Mouse (Mus musculus) gastrocnemius, postnatal 10 days (tissue): ENCODE measurements around the gene Shroom3. TPM values are rescaled to one million over a fixed set of nuclear protein-coding genes. Genes with fewer than 3 reads are reported as not detected.

Source experiments
- DNase-seq: peaks from one replicate; pipeline ENCODE4 v3.0.0; 2021; ENCODE audit warnings: mixed read lengths
- total RNA-seq, 2 experiments: library from RNA; stranded (reverse); gene quantifications; 2 replicates each; pipeline ENCODE4 v1.2.3; 2021

The Shroom3 gene
- total RNA-seq, 2 experiments from 2014 or later, result 1.8 to 3.2 TPM

GRCm38 (mm10) chr5:92698131-92698836, 15.0 kb downstream of the Shroom3 start:
- no peak for DNase-seq

GRCm38 (mm10) chr5:92698837-92699529, 15.7 kb downstream of the Shroom3 start:
- DNase-seq, result no peak

DNA sequence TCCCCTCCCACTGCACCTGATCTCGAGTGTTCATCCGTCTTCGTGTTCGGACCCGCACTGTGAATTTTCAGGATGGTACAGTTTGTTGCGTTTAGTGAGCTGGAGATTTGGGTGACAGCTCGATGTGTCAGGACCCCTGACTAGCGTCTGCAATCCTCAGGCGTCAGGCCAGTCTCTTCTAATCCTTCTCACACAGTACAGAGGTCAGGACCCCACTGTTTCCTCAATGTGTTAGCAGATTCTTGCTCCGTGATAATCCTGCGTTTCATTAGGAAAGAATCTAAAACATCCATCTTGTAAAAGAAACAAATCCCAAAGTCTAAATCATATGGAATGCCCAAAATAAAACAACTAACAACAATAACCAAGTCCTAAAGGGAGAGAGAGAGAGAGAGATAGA, 18.5 kb downstream of the Shroom3 start:
- DNase-seq, result no peak

DNA sequence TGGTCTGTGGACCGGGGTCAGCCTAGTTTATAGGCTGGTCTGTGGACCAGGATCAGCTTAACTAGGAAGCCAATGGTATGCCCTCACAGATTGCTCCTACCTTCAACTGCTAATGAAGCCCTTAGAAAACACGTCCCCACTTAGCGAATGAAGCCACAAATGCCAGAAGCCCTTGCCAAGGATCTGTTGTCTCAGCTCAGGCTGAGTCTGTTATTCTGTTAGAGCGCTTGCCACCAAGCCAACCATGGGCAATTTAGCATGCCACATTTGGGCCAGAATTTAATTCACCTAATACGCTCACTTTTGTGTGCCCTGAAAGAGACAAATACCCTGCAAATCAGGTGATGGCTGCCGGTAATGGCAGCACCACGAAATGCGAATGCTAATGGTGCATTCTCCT, 20.4 kb downstream of the Shroom3 start:
- DNase-seq, result no peak

GRCm38 (mm10) chr5:92707921-92708491, 24.8 kb downstream of the Shroom3 start:
- DNase-seq, result no peak

DNA sequence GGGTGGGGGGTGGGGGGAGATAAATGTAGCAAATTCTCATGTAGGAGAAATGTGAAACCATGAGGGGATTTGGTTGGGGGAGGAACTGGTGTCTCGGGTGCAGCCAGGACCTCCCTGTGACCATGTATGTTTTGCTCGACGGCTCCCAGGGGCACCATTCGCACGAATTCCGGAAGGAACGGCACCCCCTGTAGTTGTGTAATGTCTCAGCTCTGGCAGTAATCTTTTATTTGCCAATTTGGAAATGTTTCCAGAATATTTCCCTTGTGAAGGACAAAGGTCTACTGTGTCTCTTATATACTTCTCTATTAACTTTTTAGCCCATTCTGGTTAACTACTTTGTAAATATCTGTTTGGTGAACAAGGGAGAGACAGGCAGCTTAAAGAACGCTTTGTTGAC, 27.5 kb downstream of the Shroom3 start:
- DNase-seq, result no peak

DNA sequence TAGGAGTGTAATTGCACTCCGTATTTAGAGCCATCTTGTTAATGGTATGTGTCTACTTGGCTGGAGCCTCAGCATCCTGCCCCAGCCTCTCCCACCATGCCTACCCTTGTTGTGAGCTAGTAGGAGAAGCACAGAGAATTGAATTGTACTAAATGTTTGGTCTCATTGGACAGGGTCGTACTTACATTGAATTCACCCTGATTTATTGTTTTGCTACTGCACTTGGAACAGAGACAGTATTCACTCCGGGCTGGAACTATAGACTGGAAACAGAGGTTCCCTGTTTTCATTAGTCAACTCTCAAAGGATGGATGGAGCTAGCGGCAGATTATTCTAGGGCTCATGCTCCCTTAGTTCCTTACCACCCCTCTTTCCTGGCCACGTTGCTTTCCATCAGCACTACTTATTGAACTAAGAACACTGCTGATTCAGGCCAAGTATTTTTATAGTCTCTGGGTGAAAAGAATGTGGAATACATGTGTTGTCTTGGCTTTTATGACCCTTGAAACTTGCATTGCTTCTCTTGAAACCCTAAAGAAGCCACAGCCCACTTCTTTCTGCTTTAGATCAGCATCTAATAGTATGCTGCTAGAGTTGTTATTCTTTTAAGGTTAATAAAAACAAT, 28.5 kb downstream of the Shroom3 start:
- DNase-seq, result no peak

GRCm38 (mm10) chr5:92712621-92713395, 29.6 kb downstream of the Shroom3 start:
- DNase-seq, result no peak

DNA sequence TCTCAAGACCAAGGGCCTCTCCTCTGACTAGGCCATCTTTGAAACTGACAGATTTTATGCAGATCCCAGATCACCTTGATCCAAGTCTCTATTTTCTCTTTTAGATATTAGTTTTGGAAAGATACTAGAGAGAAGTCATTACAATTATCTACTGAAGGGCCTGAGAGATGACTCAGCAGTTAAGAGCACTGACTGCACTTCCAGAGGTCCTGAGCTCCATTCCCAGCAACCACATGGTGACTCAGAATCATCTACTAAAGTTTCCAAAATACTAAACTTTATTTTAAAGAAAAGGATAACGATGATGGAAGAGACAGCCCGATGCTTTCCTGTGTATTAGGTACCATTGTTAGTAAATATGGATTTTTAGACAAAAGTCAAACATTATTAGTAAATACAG, 31.7 kb downstream of the Shroom3 start:
- DNase-seq, result no peak

DNA sequence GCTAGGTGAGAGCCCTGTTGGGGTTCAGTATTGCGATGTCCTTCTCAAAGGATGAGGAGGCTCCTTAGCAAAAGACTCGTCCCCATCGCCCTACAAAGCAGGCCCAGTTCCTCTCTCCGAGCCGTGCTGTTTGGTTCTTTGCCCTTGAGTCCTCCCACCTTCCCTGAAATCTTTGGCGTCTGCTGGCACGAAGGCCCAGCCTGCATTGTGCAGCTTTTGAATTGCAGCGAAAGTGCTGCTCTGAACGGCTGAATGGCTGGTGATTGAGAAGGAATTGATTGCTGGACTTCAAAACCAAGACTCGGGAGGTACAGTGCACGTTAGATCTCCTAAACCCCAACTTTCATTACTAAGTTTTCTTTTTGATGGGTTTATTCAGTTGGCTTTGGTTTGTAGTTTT, 32.1 kb downstream of the Shroom3 start:
- no peak for DNase-seq

DNA sequence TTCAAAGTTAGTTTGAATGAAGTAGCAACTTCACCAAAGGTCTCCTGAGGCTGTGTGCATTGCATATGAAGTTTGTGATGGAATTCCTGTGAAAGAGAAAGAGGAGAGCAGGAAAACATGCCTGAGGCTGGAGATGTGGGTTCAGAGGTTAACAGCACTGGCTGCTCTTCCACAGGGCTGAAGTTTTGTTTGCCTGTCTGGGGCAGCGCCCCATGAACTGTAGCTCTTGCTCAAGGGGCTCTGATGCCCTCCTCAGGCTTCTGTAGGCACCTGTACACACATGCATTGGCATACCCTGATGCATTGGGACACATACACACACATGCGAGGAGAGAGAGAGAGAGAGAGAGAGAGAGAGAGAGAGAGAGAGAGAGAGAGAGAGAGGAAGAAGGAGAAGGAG, 32.7 kb downstream of the Shroom3 start:
- no peak for DNase-seq

GRCm38 (mm10) chr5:92717666-92718360, 34.6 kb downstream of the Shroom3 start:
- DNase-seq, result no peak

- DNase-seq, result no peak
Measured at GRCm38 (mm10) chr5:92718856-92719255, 35.6 kb downstream of the Shroom3 start.

- no peak for DNase-seq
Measured at GRCm38 (mm10) chr5:92721610-92722009, 38.4 kb downstream of the Shroom3 start.

DNA sequence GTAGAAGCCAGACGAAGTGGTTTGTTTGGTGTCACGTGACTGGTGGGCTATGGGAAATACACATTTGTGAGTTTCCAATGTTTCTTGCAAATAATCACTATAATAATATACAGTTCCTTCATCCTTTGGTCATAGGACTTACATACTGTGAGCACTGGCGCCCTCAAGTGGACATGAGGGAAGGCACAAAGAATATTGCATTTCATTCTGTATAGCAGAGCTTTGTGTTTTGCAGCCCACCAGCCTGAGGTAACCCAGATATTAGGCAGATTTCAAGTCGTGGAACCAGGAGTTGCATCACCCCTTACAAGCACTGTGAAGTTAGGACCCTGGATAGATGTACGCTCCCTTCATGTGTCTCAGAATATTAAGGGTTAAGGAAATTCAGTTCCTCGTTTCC, 42.7 kb downstream of the Shroom3 start:
- peak; percentile 64 for DNase-seq

- DNase-seq, result peak; percentile 14
Measured at GRCm38 (mm10) chr5:92728252-92728828, 45.1 kb downstream of the Shroom3 start.

- DNase-seq, result no peak
Measured at GRCm38 (mm10) chr5:92729221-92729620, 46.0 kb downstream of the Shroom3 start.

DNA sequence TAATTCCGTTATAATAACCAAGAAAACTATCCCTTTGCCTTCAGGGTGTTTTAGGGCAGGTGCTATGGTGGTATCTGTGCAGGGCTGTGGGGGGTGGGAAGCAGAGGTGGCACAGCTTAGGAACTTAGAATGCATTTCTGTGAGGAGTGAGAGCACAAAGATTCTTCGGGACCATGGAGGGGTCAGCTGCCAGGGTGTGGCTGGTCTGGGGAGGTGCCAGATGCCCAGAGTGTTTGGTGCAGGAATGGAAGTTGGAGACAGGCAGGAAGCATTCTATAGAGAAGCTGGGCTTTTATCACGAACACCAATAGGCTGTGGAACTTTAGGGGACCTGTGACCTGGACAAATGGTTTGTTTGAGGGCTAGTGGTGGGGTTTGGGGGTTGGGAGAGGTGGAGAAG, 58.6 kb downstream of the Shroom3 start:
- no peak for DNase-seq

DNA sequence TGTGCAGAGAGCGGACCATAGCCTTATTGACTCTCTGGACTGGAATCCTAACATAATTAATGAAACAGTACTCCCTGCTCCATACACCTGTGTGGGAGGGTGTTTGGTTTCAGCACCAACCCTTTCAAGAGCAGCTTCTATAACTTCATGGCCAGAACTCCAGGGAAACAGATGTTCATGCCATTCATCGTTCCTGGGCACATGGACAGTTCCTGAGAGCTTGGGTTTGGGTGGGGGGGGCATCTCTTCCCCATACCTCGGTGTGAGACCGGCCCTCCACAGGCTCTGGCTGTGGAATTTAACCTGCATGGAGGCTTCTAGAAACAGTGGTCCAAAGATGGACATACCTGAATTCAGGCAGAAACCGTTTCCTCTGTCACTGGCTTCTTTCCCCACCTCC, 59.5 kb downstream of the Shroom3 start:
- no peak for DNase-seq

- DNase-seq, result no peak
Measured at GRCm38 (mm10) chr5:92745390-92746253, 62.4 kb downstream of the Shroom3 start.
